Mouse (Mus musculus): Measurements from ENCODE around the gene Cntrl.

The Cntrl gene

DNA sequence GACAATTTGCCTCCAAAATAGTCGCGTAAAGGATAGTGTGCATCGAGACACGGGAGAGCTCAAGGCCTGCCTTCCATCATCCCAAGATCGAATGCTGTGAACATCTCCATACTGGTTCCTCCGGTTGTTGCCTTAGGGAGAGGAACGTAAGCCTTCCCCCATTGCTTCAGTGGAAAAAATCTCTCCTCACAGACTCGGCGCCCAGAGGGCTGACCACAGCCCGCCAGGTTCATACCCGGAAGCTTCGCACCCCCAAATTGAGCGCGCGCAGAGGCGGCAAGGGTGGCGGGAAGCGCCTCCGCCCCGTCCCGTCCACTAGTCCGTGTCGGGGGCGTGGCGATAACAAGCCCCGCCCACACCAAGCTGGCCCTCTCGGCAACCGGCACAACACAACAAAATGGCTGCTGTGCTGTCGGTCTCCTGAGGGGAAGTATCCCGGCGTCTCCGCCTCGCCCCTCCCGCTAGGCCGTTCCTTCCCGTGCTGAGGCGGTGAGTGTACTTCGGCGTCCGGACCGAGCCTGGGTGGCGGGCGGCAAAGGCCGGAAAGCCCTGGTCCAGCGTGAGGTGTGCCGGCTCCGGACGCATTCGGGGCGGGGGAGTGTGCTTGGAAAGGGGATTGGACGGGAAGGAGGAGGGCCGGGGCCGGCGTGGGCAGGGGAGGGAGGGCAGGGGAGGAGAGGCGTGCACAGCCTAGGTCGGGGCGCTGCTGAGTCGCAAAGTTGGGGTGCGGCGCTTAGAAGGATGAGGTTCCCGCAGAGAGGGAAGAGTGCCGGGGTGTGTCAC is at the start of gene Cntrl:
Cntrl (plus strand) TSS at position 352 of the 783 bp plus-strand sequence.
- peak; percentile 96 for DNase-seq (ENCODE audit: low spot score)

DNA sequence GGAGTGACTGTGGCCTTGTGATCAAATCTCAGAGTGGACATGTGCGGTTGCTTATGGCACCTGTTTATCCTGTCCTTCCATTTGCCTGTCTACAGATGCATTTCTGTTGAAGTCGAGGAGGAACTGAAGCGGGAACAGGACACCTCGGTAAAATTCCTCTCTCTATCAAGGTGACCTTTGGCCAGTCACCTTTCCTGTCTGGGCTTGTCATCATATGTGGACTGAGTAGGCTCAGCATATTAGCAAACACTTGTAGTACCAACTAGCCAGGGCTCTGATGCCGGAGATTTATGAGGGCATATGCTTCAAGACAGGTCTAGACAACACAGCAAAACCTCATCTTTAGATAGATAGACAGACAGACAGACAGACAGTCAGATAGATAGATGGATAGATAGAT is 49.0 kb upstream of the Cntrl start:
- DNase-seq (ENCODE audit: low spot score): no peak

DNA sequence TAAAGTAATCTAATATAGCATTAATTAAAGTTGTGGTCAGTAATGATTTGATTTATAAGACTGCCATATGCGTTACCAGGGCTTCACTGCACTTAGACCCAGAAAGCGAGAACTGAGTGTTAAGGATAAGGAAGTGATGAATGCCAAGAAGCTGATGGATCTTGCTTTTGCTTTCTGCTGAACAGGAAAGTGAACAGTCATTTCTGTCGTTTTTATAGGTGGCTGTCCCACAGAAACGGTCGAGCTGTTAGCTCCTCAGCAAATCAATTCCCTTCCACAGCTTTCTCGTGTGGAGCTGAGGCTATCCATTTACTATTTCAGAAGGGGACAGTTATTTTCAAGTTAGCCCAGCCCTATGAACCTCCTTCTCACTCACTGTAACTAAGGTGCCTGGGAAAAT is 48.4 kb upstream of the Cntrl start:
- no peak for DNase-seq (ENCODE audit: low spot score)

DNA sequence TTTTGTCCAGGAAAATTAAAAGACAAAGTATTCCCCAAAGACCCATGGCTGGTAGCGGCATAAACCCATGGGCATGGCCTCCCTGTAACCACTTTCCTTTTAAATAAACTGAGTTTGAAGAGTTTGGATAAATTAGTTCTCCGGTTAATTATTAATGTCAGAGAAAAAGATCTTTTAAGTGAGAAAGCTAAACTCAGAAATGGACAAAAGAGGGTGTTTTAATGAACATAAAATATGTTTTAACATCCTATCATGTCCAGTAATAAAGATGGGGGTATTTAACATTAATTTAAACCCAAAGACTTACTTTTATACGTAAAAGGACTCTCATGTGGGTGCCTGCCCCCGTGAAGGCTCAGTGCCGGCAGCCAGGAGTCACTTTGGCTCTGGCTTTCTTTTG is 48.0 kb upstream of the Cntrl start, which contains the start of gene Hc:
Hc (minus strand) TSS at position 101 of the 400 bp plus-strand sequence.
- no peak for DNase-seq (ENCODE audit: low spot score)

DNA sequence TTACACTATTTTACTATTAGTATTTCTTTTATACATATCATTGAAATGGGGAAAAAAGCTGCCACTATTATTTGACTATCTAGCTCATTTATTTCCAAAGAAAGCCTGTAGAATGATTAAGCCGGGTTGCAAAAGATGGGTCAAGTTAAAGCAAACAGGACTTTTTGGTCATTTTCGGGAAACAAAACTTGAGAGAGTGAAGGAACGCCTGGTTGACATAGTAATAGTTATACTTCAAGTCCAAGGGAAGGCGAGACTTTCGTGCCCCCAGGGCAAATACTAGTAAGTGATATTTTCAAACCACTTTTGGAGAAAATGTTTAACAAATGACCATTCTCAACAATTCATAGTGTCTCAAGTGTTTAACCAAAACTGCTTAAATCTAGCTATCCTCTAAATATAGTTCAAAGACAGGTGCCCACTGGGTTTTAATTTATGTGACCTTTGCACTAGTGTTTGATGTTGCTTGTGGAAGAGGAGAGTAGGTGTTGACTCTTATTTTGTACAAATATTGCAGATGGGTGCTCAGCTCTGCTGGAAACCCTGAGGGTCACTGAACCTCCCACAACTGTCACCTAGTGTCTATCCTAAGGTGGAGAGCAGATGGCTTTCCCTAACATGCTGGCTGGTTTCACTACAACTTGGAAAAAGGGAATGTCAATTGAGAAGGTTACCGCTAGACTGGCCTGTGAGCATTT is 45.8 kb upstream of the Cntrl start:
- no peak for DNase-seq (ENCODE audit: low spot score)

DNA sequence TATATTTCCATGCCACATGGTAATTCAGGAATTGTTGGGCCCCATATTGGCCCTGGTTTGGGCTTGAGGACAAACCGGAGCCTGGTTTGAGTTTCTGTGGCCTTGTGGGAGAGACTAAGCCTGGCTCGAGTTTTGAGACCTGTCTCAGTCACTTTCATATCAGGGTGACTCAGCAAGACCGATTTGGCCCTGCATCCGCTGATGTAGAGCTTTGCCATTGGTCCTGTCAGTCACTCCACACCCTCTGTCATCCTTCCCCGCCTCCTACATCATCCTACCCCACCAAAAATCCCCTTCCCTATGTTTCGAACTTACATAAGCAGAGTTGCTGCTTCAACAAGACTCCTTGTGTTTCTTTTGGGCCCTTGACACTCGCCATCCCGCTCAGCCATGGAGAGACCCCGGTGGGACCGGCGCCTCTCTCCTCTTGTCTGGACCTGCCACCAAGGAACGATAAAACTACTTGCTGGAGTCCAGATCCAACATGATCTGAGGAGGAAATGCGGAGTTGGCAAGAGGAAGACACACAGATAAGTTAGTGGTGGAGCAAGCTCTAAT is 42.7 kb upstream of the Cntrl start:
- no peak for DNase-seq (ENCODE audit: low spot score)

DNA sequence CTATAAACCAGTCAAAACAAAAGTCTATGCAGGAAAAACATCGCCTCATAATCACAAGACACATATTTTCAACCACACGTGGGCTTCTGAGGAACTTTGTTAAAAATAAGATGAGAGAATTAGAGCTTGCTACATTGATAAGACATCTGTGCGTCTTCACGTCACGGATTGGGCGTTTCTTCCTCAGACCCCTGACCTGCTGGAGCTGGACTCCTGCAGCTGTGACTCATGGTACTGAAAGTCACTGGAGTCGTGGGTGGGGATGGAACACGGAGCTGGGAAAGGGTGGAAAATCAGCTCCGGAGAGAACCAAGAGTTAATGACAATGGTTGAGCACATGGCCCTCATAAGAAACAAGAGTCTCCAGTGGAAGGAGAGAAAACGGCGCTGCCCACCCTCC is 42.2 kb upstream of the Cntrl start:
- no peak for DNase-seq (ENCODE audit: low spot score)

DNA sequence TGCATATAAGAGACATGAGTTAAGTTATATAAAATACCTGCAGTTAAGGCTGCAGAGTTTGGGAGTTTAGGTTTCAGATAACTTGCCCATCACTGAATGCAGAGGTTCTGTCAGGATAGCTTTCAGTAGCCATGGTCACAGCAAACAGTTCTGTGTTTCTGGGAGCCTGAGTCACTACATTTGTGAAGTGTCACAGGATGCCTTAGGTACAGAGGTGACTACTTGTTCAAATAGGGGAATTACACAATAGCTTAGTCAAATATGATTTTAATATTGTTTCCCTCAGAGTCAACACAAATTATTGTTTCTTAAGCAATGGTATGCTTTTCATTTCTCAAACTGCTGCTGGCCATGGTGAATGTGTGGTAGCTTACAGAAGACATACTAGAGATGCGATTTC is 40.2 kb upstream of the Cntrl start:
- no peak for DNase-seq (ENCODE audit: low spot score)

DNA sequence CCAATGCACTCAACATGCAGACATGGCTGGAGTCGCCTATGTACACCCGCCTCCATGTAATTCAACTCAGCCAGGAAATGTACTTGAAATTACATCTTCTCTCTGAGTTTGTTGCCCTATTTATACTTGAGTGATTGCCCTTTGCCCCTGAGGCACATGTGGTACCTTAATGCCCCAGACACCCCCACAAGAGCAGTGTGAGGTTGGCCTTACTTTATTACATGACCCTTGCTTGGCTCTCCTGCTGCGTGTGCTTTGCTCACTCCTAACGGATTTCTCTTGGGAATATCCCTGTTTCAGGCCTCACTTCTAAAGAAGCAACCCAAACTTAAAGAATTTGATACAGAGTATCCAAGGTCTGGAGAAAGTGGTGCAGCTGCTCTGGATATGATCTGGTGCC is 39.0 kb upstream of the Cntrl start:
- no peak for DNase-seq (ENCODE audit: low spot score)

DNA sequence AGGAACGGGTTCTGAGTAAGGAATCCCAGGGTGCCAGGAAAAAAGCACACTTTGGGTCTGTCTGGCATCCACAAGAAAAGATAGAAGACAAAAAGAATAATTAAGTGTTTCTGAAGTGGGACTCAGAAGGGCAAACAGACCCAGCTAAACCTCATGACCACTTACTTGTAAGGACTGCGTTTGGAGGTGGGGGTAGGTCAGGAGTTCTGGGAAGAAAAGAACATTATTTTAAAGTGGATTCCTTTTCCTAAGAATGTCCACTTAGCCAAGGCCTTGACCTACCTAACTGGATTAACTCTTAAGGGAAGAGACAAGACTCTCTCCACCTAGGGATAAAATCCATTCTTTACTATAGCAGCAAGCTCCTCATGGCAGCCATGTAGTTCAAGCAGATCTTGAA is 36.7 kb upstream of the Cntrl start:
- DNase-seq (ENCODE audit: low spot score): no peak

DNA sequence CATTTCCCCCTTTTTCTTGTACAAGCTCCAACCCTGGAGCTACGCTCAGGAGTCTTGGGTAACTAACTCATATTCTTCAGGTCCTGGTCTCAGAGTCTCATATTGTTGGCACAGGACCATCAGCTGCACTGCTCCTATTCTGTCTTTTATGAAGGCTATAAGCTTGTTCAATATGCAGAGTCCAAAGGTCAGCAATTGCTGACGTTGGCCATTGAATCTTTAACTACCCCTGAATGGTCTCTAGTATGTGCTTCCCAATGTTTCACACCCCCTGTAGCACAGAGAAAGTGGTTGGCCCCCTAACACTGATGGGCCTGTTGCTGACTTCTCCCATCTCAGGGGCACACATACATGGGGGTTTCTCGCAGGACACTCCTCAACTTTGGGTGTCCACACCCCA is 35.0 kb upstream of the Cntrl start:
- DNase-seq (ENCODE audit: low spot score): no peak

DNA sequence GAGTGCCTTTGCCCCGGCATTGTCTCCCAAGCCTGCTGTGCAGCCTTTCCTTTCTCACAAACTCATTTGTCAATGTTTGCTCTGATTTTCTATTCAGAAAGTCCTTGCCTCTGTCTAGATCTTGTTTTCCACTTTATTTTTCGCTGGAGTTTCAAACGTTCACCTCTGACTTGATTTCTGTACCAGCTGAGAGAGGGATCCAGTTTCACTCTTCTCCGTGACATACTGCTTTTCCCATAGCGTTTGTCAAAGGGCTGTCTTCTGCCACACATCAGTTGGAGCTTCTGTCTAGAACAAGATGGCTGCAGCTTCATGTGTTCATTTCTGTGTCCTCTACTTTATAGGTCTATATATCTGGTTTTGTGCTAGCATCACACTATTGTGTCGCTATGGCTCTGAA is 30.1 kb upstream of the Cntrl start:
- DNase-seq (ENCODE audit: low spot score): no peak

DNA sequence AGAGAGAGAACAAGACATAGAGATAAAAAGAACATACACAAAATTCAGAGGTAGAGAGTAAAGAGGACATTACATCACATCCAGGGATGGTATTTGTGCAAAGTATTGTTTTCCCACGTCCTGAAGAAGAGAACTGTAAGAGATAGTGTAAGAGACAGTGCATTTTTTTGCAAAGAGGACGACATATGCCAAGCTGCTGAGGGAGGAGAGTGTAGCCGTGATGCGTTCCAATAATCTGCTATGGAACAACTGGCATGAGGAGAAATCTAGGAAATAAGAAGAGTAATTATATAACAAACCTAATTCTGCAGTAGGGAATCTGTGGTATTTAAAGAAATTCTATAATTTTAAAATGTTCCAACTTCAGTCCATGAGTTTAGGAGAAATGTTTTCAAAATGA is 21.9 kb upstream of the Cntrl start:
- DNase-seq (ENCODE audit: low spot score): no peak

DNA sequence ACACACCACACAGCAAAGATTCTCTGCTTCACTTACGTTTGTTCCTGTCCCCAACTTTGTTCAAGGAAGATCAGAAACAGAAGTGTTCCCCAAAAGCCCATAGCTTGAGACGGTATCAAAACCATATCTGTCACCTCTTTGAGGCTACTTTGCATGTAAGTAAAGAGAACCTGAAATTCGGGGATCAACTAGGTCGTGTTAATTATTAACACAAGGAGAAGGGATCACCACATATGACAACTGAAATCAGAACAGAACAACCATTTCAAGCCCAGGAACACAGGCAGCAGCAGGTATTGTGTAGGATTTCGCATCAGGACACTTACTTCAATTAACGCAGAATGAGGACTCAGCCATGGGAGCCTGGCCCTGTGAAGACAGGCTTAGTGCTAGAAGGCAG is 8.8 kb upstream of the Cntrl start:
- DNase-seq (ENCODE audit: low spot score): no peak

DNA sequence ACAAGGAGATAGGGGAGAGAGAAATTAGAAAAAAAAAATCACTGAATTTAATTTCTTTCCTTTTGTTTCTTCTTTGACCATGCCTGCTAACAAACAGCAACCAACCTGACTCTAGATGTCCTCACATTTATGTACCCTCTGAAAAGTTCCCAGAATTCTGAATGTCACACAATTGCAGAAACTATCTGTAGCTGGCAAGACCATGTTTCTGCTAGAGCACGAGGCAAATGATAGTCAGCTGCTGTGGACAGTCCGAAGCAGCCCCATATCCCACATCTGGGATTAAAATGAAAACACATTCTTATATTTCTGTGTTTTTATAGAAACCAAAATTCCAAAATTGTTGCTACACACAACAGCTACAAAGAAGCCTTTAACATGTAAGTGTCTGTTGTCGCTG is 7.8 kb upstream of the Cntrl start, which contains the start of gene AI182371:
AI182371 (minus strand) TSS at position 101 of the 400 bp plus-strand sequence.
- no peak for DNase-seq (ENCODE audit: low spot score)

DNA sequence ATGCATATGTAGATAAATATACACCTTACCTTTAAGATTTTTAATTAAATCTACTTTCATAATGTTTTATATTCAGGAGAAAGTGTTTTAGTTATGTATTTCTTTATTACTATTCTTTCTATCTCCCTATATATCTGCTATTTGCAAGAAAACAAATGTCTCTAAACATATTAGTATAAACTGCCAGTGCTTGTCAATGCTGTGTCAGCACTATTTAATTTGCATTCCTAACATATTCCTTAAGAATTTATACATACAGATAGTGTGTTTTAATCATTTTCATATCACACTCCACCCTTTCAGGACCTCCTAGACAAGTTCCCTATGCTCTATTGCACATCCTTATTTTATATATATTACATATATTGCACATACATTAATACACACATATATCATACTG is 6.5 kb upstream of the Cntrl start:
- no peak for DNase-seq (ENCODE audit: low spot score)

DNA sequence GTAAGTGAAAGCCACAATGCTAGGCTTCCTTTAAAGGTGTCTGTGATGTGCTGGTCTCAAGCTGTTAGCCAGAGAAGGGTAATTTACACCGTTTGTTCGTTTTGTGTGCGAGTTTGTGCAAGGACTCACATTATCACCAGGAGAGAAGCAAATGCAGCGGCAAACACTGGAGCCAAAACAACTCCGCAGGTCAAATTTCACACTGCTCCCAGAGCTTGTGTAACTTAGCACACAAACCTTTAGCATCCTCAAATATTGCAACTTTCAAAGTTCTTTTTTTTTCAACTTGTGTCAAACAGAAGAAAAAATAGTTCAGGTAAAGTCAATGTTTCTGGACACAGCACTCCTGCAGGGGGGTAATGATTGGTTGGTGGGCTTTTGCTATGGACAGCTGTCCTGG is 5.7 kb upstream of the Cntrl start:
- no peak for DNase-seq (ENCODE audit: low spot score)

DNA sequence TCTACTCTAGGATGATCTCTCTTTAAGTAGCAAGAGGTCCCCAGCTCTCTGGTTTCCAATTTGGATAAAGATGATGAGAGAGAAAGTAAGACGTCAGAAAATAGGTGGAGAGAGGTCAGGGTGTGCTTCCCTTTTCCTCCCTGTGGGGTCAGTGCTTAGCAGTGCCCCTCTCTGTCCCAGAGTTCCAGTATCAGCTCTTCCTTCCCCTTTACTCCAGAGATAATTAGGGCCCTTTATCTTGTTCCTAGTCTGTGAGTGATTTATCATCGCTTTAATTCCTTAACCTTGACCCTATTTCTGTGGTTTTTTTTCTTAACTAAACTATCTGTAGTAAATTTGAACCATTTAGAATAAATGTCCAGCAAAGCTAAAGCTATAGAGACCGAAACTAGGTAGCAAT is 4.4 kb upstream of the Cntrl start:
- DNase-seq (ENCODE audit: low spot score): no peak

DNA sequence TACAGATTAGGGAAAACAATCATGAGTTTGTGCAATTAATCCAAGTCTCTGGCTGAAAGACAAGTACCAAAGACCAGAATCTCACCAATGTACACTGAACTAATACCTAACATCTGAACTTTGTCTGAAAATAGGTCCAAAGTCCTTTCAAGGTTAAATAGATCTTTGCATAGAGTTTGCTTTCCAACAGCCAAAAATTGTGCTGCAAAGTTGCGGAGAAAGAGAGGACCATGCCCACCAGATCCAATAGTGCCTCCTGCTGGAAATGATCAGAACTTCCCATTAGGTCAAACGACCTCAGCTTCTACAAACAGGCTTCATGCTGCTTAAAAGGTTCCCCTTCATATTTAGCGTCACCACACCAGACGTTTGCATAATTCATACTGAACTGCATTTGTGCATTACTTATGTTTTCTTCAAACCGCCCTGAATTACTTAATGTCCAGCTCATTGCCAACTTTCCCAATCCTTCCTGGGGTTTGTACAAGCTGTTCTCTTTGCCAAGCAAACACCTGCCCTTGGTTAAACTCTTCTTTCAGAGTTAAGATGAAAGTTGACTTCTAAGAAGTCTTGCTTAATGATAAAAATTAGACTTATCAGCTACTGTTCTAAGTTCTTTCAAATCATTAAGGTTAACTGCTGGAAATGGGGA is 1.2 kb upstream of the Cntrl start:
- DNase-seq (ENCODE audit: low spot score): peak; percentile 28

DNA sequence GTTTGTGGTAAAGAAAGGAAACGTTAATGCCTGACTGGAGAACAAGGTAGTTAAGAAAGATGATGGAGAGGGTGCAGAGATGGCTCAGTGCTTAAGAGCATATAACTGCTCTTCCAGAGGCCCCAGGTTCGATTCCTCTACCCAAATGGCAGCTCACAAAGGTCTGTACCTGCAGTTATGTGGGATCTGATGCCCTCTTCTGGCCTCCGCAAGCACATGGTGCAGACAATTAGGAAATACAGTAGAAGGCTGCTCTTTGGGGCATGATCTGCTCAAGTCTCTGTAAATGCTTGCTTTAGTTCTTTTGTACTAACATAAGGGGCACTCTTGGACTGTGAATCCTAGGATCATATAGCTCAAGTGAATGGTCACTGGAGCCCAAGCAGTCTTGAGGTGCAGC is 580 bp upstream of the Cntrl start:
- peak; percentile 53 for DNase-seq (ENCODE audit: low spot score)

DNA sequence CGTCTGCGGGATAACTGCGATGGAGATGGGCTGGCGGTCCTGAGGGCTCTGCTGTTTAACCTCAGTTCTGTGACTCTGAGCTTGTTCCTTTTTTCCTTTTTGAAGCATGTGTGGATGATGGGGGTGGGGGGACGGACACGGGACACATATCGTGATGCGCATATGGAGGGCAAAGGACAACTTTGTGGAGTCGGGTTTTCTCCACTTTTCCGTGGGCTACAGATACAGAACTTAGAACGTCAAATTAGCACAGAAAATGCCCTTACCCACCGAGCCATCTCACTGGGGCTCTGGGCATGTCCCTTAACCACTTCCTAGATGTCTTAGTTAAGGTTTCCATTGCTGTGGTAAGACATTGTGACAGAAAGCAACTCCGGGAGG is 622 bp downstream of the Cntrl start:
- no peak for DNase-seq (ENCODE audit: low spot score)

DNA sequence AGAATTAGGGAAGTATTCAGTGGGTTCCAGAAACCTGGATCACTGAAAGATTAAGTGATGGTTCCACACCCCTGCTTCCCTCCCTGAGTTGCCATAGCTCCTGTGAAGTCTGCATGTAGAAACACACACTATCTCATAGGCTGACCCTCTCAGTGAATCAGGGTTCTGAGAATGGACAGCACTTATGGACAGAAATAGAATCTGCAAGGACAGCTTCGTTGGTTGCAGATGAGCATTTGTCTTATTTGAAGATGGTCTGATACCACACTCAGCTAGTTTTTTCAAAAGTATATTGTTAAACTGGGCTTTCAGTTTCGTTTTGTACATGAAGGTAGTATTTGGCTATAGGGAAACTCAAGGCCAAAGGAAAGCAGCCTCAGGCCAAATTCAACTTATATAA is 1.2 kb downstream of the Cntrl start:
- DNase-seq (ENCODE audit: low spot score): no peak

DNA sequence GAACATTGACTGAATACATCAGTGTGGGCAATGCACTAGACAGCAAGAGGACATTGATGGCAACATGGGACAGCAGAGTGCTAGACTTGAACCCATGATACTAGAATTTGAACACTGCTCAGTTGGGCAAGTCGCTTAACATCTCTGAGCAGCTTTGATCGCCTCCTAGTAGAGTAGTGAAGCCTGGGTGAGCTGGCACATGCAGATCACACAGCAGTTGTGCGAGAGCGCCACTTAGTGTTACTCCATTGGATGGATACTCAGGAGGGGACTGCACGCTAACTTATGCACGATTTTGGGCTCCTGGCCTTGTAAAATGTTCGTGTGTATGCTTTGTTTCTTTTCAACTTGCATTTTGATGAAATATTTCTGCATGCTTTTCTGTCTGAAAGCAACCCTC is 15.4 kb downstream of the Cntrl start:
- peak; percentile 37 for DNase-seq (ENCODE audit: low spot score)

All from embryo, embryonic 10 days (tissue).